Mouse (Mus musculus): ENCODE results near the gene Erich6b. TPM values are rescaled to one million over a fixed set of nuclear protein-coding genes. Genes with fewer than 3 reads are reported as not detected.

Erich6b gene
- total RNA-seq (2021): not detected
- long read RNA-seq, experiment 1: 0 reads
- long read RNA-seq, experiment 2: 0 reads

GRCm38 (mm10) chr14:75642080-75642479, at the start of gene Erich6b:
TSS of gene Erich6b (plus strand) at chr14:75642259.
- DNase-seq: no peak
- intact Hi-C loops (cut with DNase I): no loop called here
- no peak within 1 kb of the TSS for H3K4me3 ChIP-seq

DNA sequence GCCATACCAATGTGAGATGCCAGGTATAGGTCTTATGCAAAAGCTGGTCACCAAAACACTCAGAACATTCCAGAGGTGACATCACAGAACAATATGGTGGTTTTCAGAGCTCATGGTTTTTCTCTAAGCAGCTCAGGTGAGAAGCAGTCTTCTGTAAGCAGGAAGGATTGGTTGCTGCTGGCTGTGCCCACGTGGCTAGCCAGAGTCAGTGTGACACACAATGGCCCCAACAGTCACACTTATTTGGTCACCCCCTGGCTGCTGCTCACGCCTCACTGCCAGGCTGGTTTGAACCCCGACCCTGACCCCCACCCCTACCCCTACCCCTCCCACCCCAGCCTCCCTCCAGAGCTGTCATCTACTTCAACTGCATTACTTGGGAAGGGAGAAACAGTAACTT, 49.1 kb upstream of the Erich6b start, which contains the start of gene Spert:
Gene Spert (minus strand): TSS at position 139 of the 400 bp plus-strand sequence.
- Histone ChIP-seq H3K4me3 (no peak within 1 kb of the TSS), H3K27ac (no peak within 1 kb of the TSS)
- DNase-seq: no peak
- no peak for TF ChIP-seq CTCF (IDR thresholded peaks at IDR 0.05)
- intact Hi-C loops (cut with DNase I): no loop called here

More at GRCm38 (mm10) chr14:75642080-75642479, at the start of gene Erich6b:
- no peak for TF ChIP-seq CTCF (IDR thresholded peaks at IDR 0.05)
- no peak within 1 kb of the TSS for H3K27ac ChIP-seq

DNA sequence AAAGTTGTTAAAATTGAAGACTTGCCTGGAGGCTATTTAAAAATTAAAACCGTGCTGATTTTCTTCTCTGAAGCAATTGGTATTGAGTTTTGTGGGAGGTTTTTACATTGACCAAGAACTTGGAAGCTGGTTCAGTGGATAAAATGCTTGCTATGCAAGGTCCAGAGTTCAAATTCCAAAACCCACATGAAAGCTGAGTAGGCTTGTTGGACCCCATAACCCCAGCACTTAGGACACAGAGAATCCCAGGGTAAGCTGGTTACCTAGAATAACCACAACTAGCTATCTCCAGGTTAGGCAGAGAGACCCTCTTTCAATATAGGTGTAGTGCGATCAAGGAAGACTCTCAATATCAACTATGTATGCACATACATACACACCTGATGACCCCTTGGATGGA, 32.9 kb upstream of the Erich6b start:
- intact Hi-C loops (cut with DNase I): no loop called here
- no peak for TF ChIP-seq CTCF (IDR thresholded peaks at IDR 0.05)
- Histone ChIP-seq H3K27ac (no peak overlapping the region), H3K4me3 (no peak overlapping the region)
- DNase-seq: no peak

- intact Hi-C loops (cut with DNase I): no loop called here
- Histone ChIP-seq H3K27ac (no peak overlapping the region), H3K4me3 (no peak overlapping the region)
- DNase-seq: no peak
- no peak for TF ChIP-seq CTCF (IDR thresholded peaks at IDR 0.05)
Observed at GRCm38 (mm10) chr14:75616375-75616774, 25.7 kb upstream of the Erich6b start.

- intact Hi-C loops (cut with DNase I): no loop called here
- TF ChIP-seq CTCF (IDR thresholded peaks at IDR 0.05): no peak
- no peak overlapping the region for H3K27ac ChIP-seq
- DNase-seq: no peak
- H3K4me3 ChIP-seq: no peak overlapping the region
Observed at GRCm38 (mm10) chr14:75622984-75623383, 19.1 kb upstream of the Erich6b start.

DNA sequence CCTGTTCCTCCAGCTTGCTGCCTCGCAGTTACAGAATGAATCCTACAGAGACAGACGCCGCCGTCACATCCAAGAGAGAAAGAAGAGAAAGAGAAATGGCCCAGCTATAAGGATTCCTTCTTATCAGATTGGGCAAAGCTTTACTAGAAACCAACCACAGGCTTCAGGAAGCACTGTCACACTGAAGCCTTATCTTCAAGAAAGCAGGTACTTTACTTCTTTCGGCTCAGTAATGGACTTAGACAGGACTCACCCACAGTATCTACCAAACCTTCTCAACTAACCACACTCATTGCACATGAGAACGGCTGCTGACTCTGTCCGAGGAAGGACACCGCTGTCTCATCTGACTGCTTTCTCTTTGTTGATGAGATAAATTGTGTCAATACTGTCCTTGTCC, 13.2 kb upstream of the Erich6b start:
- no peak for TF ChIP-seq CTCF (IDR thresholded peaks at IDR 0.05)
- Histone ChIP-seq H3K4me3 (no peak overlapping the region), H3K27ac (no peak overlapping the region)
- intact Hi-C loops (cut with DNase I): no loop called here
- DNase-seq: no peak

- H3K27ac ChIP-seq: no peak overlapping the region
- intact Hi-C loops (cut with DNase I): no loop called here
- TF ChIP-seq CTCF (IDR thresholded peaks at IDR 0.05): no peak
- DNase-seq: no peak
- H3K4me3 ChIP-seq: no peak overlapping the region
Observed at GRCm38 (mm10) chr14:75635350-75635749, 6.7 kb upstream of the Erich6b start.

DNA sequence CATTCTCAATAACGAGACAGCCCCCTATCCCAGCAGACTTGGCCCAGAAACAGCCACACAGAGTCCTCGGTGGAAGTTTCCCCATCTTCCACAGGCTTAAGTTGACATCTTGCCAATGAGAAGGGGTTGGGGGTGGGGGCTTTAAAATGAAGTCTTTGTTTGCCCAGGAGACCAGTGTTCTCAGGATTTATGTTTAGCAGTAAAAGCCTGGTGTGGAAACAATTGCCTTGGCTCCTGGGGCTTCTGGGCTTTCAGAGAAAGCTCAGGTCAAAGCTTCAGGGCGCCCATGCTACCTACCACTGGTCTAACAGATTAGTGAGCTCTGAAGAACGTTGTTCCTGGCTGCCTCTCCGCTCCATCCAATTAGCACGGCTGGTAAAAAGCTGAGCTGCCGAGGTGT, 6.0 kb upstream of the Erich6b start:
- TF ChIP-seq CTCF (IDR thresholded peaks at IDR 0.05): no peak
- no peak for DNase-seq
- intact Hi-C loops (cut with DNase I): no loop called here
- no peak overlapping the region for H3K4me3 ChIP-seq
- no peak overlapping the region for H3K27ac ChIP-seq

GRCm38 (mm10) chr14:75637641-75638040, 4.4 kb upstream of the Erich6b start:
- intact Hi-C loops (cut with DNase I): no loop called here

DNA sequence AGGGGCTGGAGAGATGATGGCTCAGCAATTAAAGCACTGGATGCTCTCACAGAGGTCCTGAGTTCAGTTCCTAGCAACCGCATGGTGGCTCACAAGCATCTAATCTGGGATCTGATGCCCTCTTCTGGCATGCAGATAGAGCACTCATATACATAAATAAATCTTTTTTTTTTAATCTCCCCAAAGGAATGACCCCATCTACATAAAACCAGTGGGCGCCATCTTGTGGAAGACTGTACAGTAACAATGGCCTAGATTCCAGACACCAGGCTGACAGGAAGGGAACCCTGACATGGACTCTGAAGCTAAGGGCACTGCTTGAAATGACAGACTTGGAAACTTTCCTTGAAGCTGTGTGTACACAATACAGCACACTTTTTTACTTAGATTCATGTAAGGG, 1.2 kb upstream of the Erich6b start:
- DNase-seq: no peak
- Histone ChIP-seq H3K27ac (no peak overlapping the region), H3K4me3 (no peak overlapping the region)
- intact Hi-C loops (cut with DNase I): no loop called here
- TF ChIP-seq CTCF (IDR thresholded peaks at IDR 0.05): peak; percentile 38; the same call in 1 of the 2 replicates

More at GRCm38 (mm10) chr14:75637641-75638040, 4.4 kb upstream of the Erich6b start:
- H3K27ac ChIP-seq: no peak overlapping the region
- no peak overlapping the region for H3K4me3 ChIP-seq
- DNase-seq: no peak
- no peak for TF ChIP-seq CTCF (IDR thresholded peaks at IDR 0.05)

DNA sequence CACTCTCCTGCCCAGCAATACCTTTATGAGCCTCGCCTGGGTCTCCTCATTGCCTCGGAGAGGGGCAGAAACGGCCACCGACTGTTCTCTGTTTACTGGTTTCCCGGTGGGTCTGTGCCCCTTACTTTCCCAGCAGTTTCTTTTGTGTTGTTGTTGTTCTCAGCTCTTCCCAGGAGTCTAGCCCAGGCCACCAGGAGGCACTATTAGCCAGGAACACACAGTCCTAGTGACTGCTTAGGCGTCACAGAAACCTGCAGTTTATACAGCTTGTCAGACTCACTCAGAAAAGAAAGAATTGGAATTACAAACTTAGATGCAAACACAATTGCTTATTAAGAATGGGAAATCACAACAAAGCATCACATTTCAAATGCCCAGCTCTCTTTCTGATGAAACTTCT, 690 bp upstream of the Erich6b start:
- no peak overlapping the region for H3K4me3 ChIP-seq
- DNase-seq: no peak
- no peak overlapping the region for H3K27ac ChIP-seq
- no peak for TF ChIP-seq CTCF (IDR thresholded peaks at IDR 0.05)
- intact Hi-C loops (cut with DNase I): no loop called here

DNA sequence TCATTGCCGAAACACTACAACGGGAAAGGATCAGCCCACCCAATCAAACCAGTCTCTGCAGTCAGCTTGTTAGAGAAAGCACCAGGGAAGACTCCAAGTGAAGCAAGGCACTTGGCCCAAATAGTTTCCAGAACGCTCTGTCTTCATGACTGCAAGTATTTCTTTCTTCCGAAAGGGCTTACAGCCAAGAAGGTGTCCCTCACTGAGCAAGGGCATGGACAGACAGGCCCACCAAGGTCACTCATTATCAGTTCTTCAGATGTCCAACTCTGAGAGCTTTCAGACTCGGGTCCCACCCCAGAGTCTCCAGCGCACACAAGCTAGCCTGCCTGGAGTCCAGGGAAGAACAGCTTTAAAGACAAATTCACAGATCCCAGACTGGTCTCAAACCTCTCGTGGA, 3.4 kb downstream of the Erich6b start:
- no peak overlapping the region for H3K4me3 ChIP-seq
- DNase-seq: no peak
- intact Hi-C loops (cut with DNase I): no loop called here
- H3K27ac ChIP-seq: no peak overlapping the region
- no peak for TF ChIP-seq CTCF (IDR thresholded peaks at IDR 0.05)

GRCm38 (mm10) chr14:75646060-75646459, 4.0 kb downstream of the Erich6b start:
- TF ChIP-seq CTCF (IDR thresholded peaks at IDR 0.05): no peak
- DNase-seq: no peak
- Histone ChIP-seq H3K4me3 (no peak overlapping the region), H3K27ac (no peak overlapping the region)
- intact Hi-C loops (cut with DNase I): no loop called here

DNA sequence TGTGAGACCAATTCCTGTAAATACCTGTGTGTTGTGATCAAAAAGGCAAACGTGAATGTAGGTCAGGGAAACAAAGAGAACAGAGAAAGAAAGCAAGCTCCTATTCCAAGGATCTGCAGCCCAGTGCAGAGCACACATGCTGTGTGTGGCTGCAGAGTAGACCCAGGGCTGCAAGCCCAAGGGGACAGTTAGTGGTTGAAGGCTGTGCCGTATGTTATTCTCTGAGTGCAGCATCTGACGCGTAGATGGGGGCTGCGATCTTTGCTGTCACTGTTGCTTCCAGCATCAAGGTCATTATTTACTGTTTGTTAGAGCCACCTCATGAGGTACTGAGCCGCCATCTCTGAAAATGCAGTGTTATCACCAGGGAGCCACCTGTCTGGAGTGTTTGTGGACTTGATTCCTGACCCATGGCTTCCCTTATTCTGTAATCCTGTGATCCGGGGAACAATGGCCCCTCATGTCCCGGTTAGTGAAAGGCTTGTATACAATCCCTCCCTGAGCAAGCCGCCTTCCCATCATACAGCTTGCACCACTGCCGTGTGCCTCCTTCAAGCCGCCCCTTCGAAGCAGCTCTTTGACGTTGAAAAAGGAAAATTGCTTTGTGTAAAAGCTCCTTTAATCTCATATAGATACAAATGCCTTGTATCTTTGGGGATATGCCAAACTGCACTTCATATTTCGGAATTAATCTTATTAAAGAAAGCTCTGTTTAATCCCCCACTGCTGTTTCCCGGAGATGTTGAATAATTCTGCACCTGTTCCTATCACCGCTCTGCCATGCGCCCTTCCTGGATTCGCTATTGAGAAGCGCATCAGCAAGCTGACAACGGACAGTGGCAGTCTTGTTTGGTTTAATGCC, 5.1 kb downstream of the Erich6b start:
- H3K4me3 ChIP-seq: no peak overlapping the region
- DNase-seq: no peak
- no peak overlapping the region for H3K27ac ChIP-seq
- intact Hi-C loops (cut with DNase I): no loop called here
- no peak for TF ChIP-seq CTCF (IDR thresholded peaks at IDR 0.05)

All from gastrocnemius, adult 2 months (tissue).